Mouse (Mus musculus): ENCODE results near the gene Ren1.

Ren1 gene

DNA sequence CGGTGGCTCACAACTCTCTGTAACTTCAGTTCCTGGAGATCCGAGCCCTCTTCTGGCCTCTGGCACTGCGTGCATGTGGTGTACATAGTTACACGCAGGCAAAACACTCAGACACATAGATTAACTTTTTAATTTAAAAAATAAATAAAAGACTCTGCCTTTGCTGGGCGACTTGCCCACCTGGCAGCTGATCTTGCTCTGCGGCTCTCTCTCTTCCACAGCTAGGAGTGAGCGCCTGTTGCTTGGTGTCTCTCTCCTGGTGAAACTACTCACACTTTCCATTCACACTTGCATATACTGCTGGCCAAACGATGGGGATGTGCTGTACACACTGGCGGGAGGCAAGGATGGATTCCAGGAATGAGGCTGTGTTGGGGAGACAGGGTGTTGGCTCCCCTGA is 3.8 kb upstream of the Ren1 start:
- no peak for DNase-seq

DNA sequence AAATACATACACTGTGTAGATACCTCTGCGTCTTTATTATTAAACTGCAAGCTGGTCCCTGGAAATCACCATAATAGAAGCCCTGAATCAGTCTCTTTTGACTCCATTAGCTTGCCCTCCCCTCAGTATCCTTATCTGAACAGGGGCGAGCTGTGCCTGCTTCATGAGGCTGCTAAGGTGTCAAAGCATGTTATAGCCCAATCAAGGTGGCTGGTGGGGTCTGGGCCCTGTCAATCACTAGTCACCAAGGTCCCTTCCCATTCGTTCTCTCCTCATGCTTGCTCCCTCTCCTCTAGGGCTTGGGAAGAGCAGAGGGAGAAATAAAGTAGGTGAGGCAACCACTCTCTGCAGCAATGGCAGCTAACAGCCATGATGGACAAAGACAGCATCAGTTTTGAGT is 3.1 kb upstream of the Ren1 start:
- DNase-seq, result no peak

DNA sequence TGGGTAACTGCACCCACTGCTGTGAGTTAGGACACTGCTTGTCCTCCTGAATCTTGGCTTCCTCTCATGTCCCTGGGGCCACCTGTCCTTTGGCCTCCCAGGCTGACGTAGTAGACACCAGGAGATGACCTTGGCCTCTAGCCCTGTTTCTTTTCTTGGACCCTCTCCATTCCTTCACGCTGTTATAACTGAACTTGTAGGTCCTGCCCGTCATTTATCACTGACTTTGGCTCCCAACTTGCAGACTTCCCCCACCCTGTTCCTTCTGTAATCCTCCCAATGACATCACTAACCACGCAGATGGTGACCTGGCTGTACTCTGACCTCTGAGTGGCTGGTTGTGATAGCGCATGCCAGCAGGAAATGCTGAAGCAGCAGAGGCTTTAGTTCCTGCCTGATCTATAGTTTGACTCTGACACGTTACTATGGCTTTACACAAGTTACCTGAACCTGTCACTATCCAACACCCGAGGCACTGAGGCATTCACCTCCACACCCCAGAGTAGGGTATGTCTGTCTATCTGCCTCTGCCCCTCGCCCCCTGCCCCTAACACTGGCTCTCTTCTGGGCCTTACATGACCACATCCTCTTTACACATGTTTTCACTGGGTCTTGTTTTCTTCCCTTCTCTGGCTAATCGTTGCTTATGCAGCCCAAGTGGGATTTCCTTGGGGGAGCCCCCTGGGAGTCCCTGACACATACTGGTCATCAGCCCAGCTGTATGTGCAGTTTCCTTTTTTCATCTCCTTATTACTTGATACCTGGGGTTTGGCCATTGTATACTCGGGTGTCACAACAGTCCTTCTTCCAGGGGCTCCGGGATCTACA is 2.4 kb upstream of the Ren1 start:
- DNase-seq, result peak; percentile 35 to 40

DNA sequence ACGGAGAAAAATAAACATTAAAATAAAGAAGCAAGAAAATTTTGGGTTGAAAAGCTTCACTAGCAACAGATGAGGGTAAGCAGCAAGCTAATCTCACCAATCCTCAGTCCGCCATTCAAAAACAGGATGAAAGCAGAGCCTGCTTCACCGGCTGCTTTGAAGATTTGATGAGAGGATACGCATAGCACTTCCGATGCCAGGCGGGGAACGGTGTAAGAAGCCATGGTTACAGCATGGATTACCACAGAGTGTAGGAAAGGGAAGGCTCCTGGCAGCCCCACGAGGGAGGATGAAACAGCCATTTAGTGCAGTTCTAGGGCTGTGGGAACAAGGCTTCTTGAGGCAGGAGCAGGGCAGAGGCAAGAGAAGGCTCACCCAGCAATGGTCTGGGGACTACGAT is 1.5 kb downstream of the Ren1 start:
- DNase-seq, result peak in 1 of 2 experiments; percentile 15

DNA sequence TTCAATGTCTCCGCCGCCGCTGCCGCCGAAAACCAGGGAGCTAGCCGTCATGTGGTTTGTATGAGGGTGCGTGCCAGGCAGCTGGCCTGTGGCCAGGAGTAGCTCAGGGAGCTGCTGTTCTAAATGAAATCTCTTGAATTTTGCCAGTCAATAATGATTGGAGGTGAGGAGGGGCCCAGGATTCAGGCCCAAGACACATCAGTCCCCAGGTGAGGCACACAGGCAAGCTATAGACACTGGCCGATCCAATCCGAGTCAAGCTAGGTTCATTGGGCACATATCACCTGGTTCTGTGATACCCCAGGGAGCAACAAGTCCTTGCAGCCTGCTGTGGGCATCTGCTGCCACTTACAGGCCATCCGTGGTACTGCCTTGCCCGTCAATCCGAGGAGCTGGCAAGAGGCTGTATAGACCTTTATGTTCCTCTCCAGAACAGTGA is 3.1 kb downstream of the Ren1 start:
- DNase-seq, result peak; percentile 81 to 87

DNA sequence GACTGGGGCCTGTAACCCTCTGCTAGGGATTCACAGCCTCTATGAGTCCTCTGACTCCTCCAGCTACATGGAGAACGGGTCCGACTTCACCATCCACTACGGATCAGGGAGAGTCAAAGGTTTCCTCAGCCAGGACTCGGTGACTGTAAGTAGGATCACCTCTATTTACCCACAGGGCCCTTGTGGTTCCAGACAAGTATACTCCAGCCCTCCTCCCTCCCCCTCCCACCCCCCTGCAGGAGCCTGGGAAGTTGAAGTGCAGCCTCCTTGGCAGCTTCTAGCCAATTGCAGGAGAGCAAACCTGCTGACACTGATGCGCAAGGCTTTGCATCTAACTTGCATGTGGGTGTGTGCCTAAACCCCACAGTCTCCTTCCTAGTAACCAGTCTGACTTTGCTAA is 5.2 kb downstream of the Ren1 start:
- DNase-seq, result peak in 1 of 2 experiments; percentile 35

DNA sequence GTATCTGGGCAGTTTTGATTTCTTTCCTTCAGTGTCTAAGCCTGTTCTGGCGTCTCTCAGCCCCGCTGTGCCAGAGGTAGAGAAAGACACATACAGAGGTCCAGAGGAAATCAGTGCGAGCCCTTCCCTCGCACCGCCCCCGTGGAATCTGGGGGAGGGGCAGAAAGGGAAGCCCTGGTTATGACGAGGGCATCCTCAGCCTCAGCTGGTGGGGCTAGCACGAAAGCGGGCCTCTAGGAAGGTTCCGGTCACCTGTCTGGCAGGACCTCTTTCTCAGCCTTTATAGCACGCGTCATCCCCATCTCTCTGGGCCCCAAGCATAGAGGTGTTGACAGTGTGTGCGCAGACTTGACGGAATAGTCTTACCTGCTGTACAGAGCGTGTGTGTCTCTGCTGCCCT is 5.6 kb downstream of the Ren1 start:
- peak in 1 of 2 experiments; percentile 17 for DNase-seq

DNA sequence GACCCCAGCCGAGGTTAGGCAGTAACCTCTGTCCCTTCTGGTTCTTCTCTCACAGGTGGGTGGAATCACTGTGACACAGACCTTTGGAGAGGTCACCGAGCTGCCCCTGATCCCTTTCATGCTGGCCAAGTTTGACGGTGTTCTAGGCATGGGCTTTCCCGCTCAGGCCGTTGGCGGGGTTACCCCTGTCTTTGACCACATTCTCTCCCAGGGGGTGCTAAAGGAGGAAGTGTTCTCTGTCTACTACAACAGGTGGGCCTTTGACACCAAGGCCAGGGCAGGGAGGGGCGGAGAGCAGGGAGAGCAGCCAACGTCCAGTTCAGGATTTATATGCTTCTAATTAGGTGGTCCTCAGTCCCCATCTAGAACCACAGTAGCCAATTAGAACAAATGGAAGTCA is 6.0 kb downstream of the Ren1 start:
- peak in 1 of 2 experiments; percentile 20 for DNase-seq

DNA sequence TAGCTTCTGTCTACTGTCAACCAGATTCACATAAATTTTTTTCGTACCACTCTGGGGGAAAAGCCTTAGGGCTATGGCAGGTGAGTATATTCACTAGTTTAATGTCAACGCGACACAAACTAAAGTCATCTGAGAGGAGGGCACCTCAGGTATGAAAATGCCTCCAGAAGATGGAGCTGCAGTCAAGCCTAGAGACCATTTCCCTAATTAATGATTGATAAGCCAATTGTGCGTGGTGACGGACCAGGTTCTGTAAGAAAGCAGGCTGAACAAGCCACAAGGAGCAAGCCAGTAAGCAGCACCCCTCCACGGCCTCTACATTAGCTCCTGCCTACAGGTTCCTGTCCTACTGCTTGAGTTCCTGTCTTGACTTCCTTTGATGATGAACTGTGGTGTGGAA is 10.7 kb downstream of the Ren1 start:
- no peak for DNase-seq

DNA sequence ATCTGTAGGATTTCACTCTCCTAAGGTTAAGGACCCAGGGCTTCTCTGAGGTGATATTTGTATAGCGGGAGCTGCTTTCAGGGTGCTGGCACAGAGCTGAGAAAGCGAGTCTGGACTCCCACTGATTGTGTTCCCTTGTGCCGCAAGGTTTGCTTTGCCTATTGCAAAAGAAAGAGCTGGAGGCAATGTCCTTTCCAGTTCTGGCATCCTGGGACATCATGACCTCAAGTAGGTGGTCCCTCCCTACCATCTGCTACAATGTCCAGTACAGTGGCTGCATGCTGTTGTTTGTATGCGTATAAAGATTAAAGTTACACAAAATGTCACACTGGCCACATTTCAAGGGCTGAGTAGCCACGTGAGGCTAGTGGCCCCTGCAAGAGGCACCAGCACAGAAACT is 11.8 kb downstream of the Ren1 start:
- no peak for DNase-seq

DNA sequence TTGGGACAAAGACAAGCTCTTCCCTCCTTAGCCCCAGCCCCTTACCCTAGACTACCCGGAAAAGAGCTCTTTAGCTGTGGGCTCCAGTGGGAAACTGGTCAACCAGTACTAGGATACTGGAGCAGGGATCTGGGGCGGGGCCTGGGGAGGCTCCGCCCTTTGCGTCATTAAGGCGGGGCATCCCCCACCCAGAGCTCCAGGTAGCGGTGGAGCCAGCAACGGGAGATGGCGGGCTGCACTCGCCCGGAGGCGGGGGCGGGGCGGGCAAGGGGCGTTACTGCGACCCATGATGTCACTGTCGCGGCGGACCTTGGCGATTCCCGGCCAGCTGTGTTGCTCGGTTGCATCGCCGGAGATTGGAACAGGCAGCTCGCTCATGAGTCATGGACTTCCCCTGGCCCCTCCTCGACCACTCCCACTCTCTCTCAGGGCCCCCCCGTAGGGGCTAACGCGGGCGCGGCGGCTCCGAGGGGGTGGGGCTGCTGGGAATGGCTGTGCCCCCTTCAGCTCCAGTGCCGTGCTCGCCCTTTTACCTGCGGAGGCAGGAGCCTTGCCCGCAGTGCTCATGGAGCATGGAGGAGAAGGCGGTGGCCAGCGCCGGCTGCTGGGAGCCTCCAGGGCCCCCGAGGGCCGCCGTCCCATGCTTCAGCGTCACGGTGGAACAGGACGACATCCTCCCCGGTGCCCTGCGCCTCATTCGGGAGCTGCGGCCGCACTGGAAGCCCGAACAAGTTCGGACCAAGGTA is 13.1 kb downstream of the Ren1 start, which contains the start of gene Etnk2:
Gene Etnk2 (plus strand): TSS at position 297 of the 746 bp plus-strand sequence.
- DNase-seq, result peak; percentile 87 to 89

DNA sequence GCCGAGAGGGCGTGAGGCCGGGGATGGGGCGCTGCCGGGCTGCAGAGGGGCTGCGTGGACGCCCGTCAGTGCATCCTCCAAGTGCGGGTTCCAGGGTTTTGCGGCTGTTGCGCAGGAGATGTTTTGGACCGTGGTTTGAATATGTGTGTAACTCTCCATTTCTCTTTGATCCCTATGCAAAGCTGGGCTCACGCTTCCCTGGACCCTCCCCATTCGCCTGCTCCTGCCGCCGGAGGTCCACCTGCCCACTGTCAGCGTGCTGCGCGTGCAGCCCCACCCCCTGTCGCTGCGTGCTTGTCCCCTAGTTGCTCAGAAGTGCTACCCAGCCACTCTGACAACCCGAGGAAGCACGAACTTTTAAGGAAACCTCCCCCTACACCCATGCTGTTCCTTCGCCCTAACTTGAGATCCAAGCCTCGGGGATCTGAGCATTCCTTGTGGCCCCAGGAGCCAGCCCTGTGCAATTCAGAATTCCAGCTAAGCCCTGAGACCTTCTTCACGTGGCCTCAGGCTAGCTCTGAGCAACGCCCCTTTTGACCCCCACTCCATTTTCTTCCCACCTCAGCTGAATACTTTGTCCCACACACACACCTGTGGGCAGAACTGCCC is 13.8 kb downstream of the Ren1 start:
- DNase-seq, result no peak

DNA sequence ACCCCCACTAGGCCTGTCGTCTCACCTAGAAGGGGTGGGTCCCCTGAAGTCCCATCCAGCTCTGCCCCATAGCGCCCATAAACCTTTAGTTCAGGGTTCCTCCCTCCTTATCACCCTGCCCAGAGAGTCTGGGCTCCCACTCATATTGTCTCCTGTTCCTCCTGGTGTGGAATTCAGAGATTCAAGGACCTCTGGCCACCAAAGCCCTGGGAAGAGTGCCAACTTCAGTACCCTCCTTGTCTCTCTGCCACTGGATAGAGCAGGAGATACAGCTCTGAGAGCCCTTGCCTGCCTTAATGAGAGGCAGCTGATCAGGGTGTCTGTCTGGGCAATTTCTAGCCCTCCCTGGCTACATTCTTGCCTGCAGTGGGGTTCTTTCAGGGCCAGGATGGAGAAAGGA is 14.6 kb downstream of the Ren1 start:
- DNase-seq, result no peak

DNA sequence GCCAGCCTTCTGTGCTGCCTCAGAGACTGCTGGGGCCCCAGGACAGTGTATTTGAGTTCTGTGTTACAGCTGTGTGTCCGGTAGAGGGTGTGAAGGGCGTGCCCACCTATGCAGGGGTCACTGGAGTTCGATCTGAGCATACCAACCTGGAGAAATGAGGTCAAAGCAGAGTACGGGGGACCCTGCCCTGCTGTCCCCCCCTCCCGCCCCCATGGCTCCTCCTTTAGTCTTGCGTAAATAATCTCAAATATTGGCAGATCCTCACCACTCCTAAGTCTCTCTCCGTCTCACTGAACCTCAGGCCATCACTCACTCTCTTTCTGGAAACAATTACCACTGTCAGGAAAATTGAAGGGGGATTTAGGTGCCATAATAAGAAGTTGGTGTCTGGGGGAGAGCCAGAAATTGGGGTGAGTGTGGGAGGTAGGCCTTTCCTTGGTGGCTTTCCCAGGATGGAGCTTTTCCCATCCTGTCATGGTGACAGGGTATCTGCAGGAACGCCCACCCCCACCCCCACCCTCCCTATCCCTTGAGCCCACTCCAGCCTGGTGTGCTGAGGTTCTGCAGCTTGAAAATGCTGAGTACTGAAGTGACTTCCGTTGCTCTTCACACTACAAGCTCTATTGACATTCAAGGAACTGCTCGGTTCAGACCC is 16.8 kb downstream of the Ren1 start:
- no peak for DNase-seq

DNA sequence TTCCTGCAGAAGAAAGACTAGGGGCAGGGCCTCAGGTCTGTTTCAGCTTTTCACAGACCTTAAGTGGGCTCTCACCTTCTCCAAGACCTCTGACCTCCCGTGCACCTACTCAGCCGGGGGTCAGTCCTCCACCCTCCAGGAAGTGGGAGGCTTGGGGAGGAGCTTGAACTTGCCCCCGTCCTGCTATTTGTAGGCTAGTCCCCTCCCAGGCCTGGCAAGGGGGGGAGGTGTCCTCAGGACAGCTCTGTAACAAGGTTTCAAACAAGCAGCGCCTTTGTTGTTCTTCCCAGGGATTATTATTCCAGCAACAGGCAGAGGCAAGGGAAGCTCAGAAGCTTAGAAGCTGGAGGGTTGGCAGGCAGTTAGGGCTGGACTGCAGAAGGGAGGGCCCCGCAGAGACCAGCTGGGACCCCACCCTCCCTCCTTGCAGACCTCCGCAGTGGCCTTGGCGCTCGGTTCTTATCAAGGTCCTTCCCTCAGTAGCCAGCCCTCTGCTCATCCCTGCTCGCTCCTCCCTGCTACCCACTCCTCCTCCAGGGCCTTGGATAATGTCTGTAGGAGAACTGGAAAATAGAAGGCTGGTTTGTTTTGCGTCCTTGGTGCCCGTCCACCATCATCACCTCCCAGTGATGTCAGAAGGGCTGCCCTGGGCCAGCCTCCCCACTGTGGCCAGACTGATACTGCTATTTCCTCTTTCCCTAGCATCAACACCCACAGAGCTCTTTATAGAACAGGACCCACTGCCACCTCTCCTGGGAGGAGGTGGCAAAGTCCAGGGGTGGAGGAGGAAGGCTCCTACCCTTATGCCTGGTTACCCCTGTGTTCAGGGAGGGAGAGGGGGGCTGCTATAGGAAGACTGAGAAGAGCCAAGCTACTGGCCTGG is 17.5 kb downstream of the Ren1 start:
- no peak for DNase-seq

DNA sequence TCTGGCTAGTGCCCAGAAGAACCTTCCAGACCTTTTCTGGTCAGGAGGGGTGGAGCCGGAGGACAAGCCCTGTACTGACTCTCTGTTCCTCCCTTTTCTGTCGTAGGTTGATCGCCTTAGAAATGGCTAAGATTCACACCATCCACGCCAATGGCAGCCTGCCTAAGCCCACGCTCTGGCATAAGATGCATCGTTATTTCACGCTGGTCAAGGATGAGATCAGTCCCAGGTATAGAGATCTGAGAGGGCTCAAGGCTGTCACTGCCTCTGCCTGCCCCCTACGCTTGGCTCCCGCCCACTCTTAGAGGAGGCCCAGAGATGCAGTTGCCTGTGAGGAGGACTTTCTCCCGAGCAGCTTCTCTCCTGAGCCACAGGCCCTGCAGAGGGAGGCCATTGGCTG is 18.3 kb downstream of the Ren1 start:
- DNase-seq, result no peak

DNA sequence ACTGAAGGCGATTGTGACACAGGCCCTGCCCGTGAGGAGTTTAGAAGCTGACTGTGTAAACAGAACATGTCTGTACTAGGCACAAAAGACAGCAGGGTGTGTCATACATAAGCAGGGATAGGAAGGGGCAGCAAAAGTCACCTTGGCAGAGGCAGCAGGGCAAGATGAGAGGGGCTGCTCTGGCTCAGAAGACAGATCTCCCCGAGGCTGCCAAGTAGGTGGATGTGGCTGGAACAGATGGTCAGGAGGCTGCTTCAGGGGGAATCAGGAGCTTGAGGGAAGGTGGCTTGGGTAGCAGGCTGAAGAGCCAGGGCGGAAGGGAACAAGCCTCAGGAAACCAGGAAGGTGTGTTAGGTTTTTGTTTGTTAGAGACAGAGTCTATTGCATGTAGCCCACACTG is 20.0 kb downstream of the Ren1 start:
- no peak for DNase-seq

DNA sequence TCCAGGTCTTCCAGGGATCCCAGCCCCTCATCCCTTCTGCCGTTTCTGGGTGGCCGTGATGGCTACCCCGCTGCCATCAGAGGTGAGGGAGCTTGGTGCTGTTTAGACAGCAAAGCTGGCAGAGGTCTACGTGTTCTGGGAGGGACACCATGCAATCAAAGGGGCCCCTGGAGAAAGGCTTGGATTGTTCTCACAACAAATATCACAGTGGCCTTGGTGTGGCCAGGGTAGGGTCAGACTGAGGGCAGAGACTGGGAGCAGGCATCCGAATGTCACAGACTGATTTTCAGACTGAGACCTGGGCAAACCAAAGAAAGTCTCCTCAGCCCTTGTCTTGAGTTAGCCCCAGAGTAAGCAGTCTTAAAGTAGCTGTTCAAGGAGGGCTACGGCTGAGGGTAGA is 21.1 kb downstream of the Ren1 start:
- no peak for DNase-seq

DNA sequence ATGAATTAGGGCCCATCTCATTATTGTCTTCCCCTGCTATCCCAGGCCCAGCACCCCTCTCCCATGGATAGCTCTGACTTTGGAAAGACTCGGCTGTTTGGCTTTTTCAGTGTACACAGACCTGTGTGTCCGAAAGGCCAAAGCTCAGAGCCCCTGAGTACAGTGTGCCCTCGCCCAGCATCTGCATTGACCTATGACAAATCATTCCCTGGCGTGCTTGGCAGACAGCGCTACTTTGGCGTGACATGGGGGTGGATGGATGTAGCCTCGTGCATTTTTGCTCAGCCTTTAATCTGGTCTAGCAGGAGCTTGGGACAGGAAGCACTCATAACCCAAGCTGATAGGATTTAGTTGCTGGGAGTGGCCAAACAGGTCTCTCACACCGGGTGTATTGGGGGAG is 21.8 kb downstream of the Ren1 start:
- no peak for DNase-seq

DNA sequence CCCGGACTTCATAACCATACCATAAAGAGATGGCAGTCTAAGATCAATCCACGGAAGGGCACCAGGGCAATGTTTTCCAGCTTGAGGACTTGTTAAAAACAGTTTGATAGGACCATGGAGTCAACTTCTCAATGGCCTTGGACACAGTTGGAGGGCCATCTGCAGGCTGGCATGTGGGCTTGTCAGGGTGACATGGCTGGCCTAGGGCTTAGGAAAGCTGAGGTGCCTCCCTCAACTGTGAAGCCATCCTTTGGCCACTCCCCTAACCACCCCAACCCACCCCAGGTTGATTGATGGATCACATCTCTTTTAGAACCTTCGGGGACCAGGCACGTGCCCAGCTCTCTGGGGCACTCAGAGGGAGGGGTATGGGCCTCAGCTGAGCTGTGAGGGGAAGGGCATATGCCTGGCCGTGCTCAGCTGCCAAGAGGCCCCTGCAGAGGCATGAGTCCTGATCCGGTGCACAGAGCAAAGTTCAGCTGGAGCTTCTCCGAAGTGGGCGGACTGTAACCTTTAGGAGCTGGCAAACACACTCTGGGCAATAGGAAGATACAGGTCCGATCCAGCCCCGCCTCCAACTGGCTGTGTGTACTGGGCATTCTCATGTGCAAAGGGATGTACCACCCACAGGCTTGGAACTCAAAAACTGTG is 25.5 kb downstream of the Ren1 start:
- DNase-seq, result no peak

DNA sequence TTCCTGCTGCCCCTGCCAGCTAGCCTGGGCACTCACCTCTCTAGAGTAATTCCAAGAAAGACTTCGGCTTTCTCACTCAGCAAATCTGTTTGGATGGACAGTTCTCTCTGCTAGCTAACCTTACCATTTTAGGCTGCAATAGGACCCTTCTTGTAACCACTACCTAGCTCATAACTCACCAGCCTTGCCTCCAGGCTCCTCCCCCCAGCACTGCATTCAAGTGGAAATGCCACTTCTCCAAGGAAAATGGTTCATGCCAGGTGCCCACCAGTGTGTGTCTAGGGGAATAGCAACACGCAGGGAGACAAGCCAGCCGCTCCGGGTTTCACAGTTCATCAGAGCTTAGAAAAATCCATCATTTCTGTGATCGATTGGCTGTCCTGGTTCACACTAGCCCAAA is 27.2 kb downstream of the Ren1 start:
- DNase-seq, result no peak
